Mouse (Mus musculus) megakaryocyte, embryonic 14.5 days (primary cell): ENCODE data around the gene Babam2.

ENCODE experiments used
- FLI1 ChIP-seq: IDR thresholded peaks from 2 replicates; pipeline ENCODE4 v1.6.1; 2012; ENCODE audit warnings: low read length, inconsistent platforms, mixed read lengths
- GATA1 ChIP-seq: IDR thresholded peaks from 3 replicates; pipeline ENCODE4 v1.6.1; 2012; ENCODE audit warnings: mixed read lengths, low read length, inconsistent platforms, borderline replicate concordance

DNA sequence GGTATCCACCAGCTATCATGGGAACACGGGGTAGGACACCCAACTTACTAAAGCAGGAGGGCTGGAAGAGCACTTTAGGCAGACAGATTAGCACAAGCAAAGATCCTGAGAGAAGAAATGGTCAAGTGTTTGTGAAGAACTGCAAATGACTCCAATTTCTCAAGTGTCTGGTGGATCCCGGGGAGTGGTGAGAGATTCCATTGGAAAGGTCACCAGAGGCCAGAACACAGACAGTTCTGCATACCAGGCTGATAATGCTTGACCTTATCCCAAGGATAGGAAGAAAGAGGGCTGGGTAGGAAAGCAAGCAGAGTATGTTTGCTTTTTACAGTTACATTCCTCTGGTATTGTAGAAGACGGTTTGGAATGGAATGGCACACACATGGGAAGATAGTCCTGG, 320.2 kb downstream of the Babam2 start:
- TF ChIP-seq GATA1 (no peak), FLI1 (no peak)
